Mouse (Mus musculus) embryo, embryonic 11.5 days (tissue): ENCODE data around the gene Prl3d1.
"Not testable (repeated sequence)": the region's sequence is repeated elsewhere in the genome, so short reads cannot be mapped to it uniquely, and the experiment has no call there.

ENCODE experiments used
- DNase-seq: peaks from one replicate; pipeline ENCODE4 v3.0.0-alpha.2; 2012; ENCODE audit warnings: low read depth, low spot score

Gene Prl3d1

GRCm38 (mm10) chr13:27093890-27094289 lies at the start of gene Prl3d1:
Gene Prl3d1, plus strand, starts transcription at chr13:27094190.
- DNase-seq: not testable (repeated sequence)

- DNase-seq: no peak
These were observed 36.7 kb upstream of the Prl3d1 start, which contains the start of gene Prl for GRCm38 (mm10) chr13:27057270-27057669. Gene Prl, plus strand, starts transcription at chr13:27057570.

GRCm38 (mm10) chr13:27059177-27059576 lies 34.8 kb upstream of the Prl3d1 start:
- DNase-seq: no peak

GRCm38 (mm10) chr13:27121398-27121797 lies 27.4 kb downstream of the Prl3d1 start, which contains the start of gene Prl3d2:
Gene Prl3d2, plus strand, starts transcription at chr13:27121698.
- not testable (repeated sequence) for DNase-seq

- DNase-seq: no peak
These were observed 54.3 kb downstream of the Prl3d1 start for GRCm38 (mm10) chr13:27148264-27148663.
